Mouse (Mus musculus): ENCODE results near the gene Exph5. TPM values are rescaled to one million over a fixed set of nuclear protein-coding genes. Genes with fewer than 3 reads are reported as not detected.

The Exph5 gene
- polyA plus RNA-seq (2012; rRNA removed; ENCODE audit: low replicate concordance) = 0.45 and 0.70 TPM in 2 replicates

GRCm38 (mm10) chr9:53301269-53301720 lies at the start of gene Exph5:
Gene Exph5, plus strand, starts transcription at chr9:53301670.

DNA sequence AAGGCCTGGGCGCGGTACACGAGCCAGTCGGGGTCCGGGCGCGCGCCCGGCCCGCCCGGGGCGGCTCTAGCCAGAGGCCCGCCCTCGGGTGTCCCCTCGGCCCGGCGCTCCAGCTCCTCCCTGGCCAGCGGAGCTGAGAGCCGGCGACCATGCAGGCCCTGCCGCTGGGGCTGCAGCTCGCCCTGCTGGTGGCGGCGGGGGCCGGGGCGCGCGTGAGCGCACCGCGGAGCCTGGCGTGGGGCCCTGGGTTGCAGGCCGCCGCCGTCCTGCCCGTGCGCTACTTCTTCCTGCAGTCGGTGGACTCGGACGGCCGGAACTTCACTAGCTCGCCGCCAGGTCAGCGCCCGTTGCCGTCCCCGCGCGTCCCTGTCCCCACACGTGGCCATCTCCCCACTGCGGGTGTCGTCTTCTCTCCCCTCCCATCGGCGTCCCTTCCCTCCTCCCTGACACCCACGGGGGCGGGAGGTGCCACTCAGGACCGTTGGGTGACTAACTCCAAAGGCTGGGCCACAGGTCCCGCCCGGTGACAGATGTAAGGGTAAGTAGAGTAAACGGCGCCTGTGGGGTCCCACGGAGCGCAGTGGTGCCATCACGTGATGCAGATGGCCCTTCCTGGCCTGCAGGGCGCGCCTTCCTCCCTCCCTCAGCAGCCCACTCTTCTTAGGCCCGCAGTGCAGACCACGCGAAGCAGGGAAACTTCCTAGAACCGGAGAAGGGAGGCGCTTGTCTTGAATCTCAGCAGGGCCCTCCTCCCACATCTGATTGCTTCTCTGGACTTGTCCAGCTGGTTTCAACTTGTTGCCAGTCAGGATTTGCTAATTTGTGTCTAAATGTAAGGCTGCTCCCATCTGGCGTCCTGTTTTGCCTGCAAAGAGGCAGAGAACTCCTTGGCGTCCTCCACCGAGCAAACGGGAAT lies 82.7 kb downstream of the Exph5 start, which contains the start of gene Kdelc2:
Gene Kdelc2 (plus strand): TSS at position 75 of the 916 bp plus-strand sequence.

GRCm38 (mm10) chr9:53402291-53402711 lies 100.8 kb downstream of the Exph5 start, which contains the start of gene 4930550C14Rik:
Gene 4930550C14Rik, plus strand, starts transcription at chr9:53402325.

Other genes with a start within 250 kb of the Exph5 start
- gene Ddx10, start 53.6 kb upstream of the Exph5 start, polyA plus RNA-seq (2012; rRNA removed; ENCODE audit: low replicate concordance) = 0.15 and 0.25 TPM in 2 replicates
- gene Kdelc2, start 82.4 kb downstream of the Exph5 start, polyA plus RNA-seq (2012; rRNA removed; ENCODE audit: low replicate concordance) = 3.6 and 3.9 TPM in 2 replicates
- 0.97 TPM in 1 of 2 replicates, not detected in the other for gene 4930550C14Rik, start 100.7 kb downstream of the Exph5 start, polyA plus RNA-seq (2012; rRNA removed; ENCODE audit: low replicate concordance)
- gene Atm, start 235.1 kb downstream of the Exph5 start, polyA plus RNA-seq (2012; rRNA removed; ENCODE audit: low replicate concordance) = 0.01 and 0.21 TPM in 2 replicates
- 0.12 and 0.42 TPM in 2 replicates for gene Npat, start 235.4 kb downstream of the Exph5 start, polyA plus RNA-seq (2012; rRNA removed; ENCODE audit: low replicate concordance)

All from duodenum, adult 2 months (tissue).